Mouse (Mus musculus): ENCODE measurements around the gene Olfr1457. TPM values are rescaled to one million over a fixed set of nuclear protein-coding genes. Genes with fewer than 3 reads are reported as not detected.

The Olfr1457 gene
- not detected in 2 replicates for polyA plus RNA-seq (2012; rRNA removed)

GRCm38 (mm10) chr19:13097791-13098190 is at the start of gene Olfr1457:
Gene Olfr1457, minus strand, starts transcription at chr19:13097891.

GRCm38 (mm10) chr19:13106675-13107074 is 9.0 kb upstream of the Olfr1457 start, which contains the start of gene Olfr1458:
Gene Olfr1458, minus strand, starts transcription at chr19:13106775.

GRCm38 (mm10) chr19:13060310-13060709 is 37.4 kb downstream of the Olfr1457 start, which contains the start of gene Olfr1454:
Gene Olfr1454, plus strand, starts transcription at chr19:13060610.

Other genes with a start within 250 kb of the Olfr1457 start
- gene Olfr1444, start 240.6 kb downstream of the Olfr1457 start, polyA plus RNA-seq (2012; rRNA removed), result not detected in 2 replicates
- not detected in 2 replicates for gene Olfr1445, start 214.0 kb downstream of the Olfr1457 start, polyA plus RNA-seq (2012; rRNA removed)
- gene Olfr1446, start 204.4 kb downstream of the Olfr1457 start, polyA plus RNA-seq (2012; rRNA removed), result not detected in 2 replicates
- gene Olfr1447, start 194.1 kb downstream of the Olfr1457 start, polyA plus RNA-seq (2012; rRNA removed), result not detected in 2 replicates
- gene Olfr1448, start 173.5 kb downstream of the Olfr1457 start, polyA plus RNA-seq (2012; rRNA removed), result not detected in 2 replicates
- not detected in 2 replicates for gene Olfr1449, start 167.1 kb downstream of the Olfr1457 start, polyA plus RNA-seq (2012; rRNA removed)
- gene Olfr1450, start 147.6 kb downstream of the Olfr1457 start, polyA plus RNA-seq (2012; rRNA removed), result not detected in 2 replicates
- gene Olfr1451, start 102.9 kb downstream of the Olfr1457 start, polyA plus RNA-seq (2012; rRNA removed), result not detected in 2 replicates
- not detected in 2 replicates for gene Olfr1453, start 69.6 kb downstream of the Olfr1457 start, polyA plus RNA-seq (2012; rRNA removed)
- gene Olfr1454, start 37.3 kb downstream of the Olfr1457 start, polyA plus RNA-seq (2012; rRNA removed), result not detected in 2 replicates
- gene Olfr1458, start 8.9 kb upstream of the Olfr1457 start, polyA plus RNA-seq (2012; rRNA removed), result not detected in 2 replicates
- gene Olfr1459, start 51.7 kb upstream of the Olfr1457 start, polyA plus RNA-seq (2012; rRNA removed), result not detected in 2 replicates
- not detected in 2 replicates for gene Olfr1461, start 65.1 kb upstream of the Olfr1457 start, polyA plus RNA-seq (2012; rRNA removed)
- gene Olfr1462, start 87.8 kb upstream of the Olfr1457 start, polyA plus RNA-seq (2012; rRNA removed), result not detected in 2 replicates
- gene Olfr1463, start 133.4 kb upstream of the Olfr1457 start, polyA plus RNA-seq (2012; rRNA removed), result not detected in 2 replicates
- not detected in 2 replicates for gene Olfr1465, start 217.7 kb upstream of the Olfr1457 start, polyA plus RNA-seq (2012; rRNA removed)
- gene Olfr1466, start 241.0 kb upstream of the Olfr1457 start, polyA plus RNA-seq (2012; rRNA removed), result not detected in 2 replicates